Mouse (Mus musculus) monocyte, adult 2 months (primary cell): ENCODE results near the gene Gm10645.

Source experiments
- DNase-seq, 2 experiments: peaks; one replicate each; pipeline ENCODE4 v3.0.0; 2022; ENCODE audit warnings: low spot score in 2 of 2, low read depth in 1 of 2

Gm10645 gene

GRCm38 (mm10) chr8:83165931-83166867 lies at the start of gene Gm10645:
Gm10645 (minus strand) TSS chr8:83166170.
- DNase-seq = peak in 1 of 2 experiments; percentile 25

- no peak for DNase-seq
Measured at GRCm38 (mm10) chr8:83215065-83215464, 49.1 kb upstream of the Gm10645 start.

GRCm38 (mm10) chr8:83210676-83211075 lies 44.7 kb upstream of the Gm10645 start:
- no peak for DNase-seq

- DNase-seq = no peak
Measured at GRCm38 (mm10) chr8:83209581-83209980, 43.6 kb upstream of the Gm10645 start.

GRCm38 (mm10) chr8:83205907-83206306 lies 39.9 kb upstream of the Gm10645 start:
- DNase-seq = no peak

- DNase-seq = no peak
Measured at GRCm38 (mm10) chr8:83202946-83203345, 37.0 kb upstream of the Gm10645 start.

GRCm38 (mm10) chr8:83200191-83201177 lies 34.5 kb upstream of the Gm10645 start:
- no peak for DNase-seq

GRCm38 (mm10) chr8:83199715-83200114 lies 33.7 kb upstream of the Gm10645 start:
- no peak for DNase-seq

GRCm38 (mm10) chr8:83196088-83196487 lies 30.1 kb upstream of the Gm10645 start:
- DNase-seq = no peak

- DNase-seq = no peak
Measured at GRCm38 (mm10) chr8:83189538-83190095, 23.6 kb upstream of the Gm10645 start.

- DNase-seq = no peak
Measured at GRCm38 (mm10) chr8:83187363-83187962, 21.5 kb upstream of the Gm10645 start.

GRCm38 (mm10) chr8:83186376-83186775 lies 20.4 kb upstream of the Gm10645 start:
- DNase-seq = no peak

- no peak for DNase-seq
Measured at GRCm38 (mm10) chr8:83182784-83183183, 16.8 kb upstream of the Gm10645 start.

GRCm38 (mm10) chr8:83181851-83182482 lies 16.0 kb upstream of the Gm10645 start:
- no peak for DNase-seq

- no peak for DNase-seq
Measured at GRCm38 (mm10) chr8:83178228-83178742, 12.3 kb upstream of the Gm10645 start.

GRCm38 (mm10) chr8:83177317-83178195 lies 11.6 kb upstream of the Gm10645 start:
- DNase-seq = no peak

GRCm38 (mm10) chr8:83176785-83177184 lies 10.8 kb upstream of the Gm10645 start:
- no peak for DNase-seq

GRCm38 (mm10) chr8:83175680-83176079 lies 9.7 kb upstream of the Gm10645 start:
- no peak for DNase-seq

GRCm38 (mm10) chr8:83170894-83171293 lies 4.9 kb upstream of the Gm10645 start:
- no peak for DNase-seq
